Mouse (Mus musculus) heart, embryonic 15.5 days (tissue): ENCODE results near the gene Krtap19-1. TPM values are rescaled to one million over a fixed set of nuclear protein-coding genes. Genes with fewer than 3 reads are reported as not detected.

Experiments
- ATAC-seq: fragments of 200-750 bp; cut with Nextera tagmentation; replicated peaks from 2 replicates; pipeline ENCODE4 v1.8.0; 2017; ENCODE audit warnings: low read depth, moderate TSS enrichment; ENCODE audit not compliant: insufficient number of reproducible peaks, insufficient read depth, low FRiP score
- H3K27ac ChIP-seq: fragments of 300-500 bp; sonication (generic); 2 replicates; pipeline ENCODE4 v1.5.1; 2015; ENCODE audit warnings: mild to moderate bottlenecking, inconsistent platforms
- H3K27me3 ChIP-seq: fragments of 300-500 bp; sonication (generic); 2 replicates; pipeline ENCODE4 v1.6.1; 2015; ENCODE audit warnings: inconsistent platforms
- H3K36me3 ChIP-seq: fragments of 300-500 bp; sonication (generic); 2 replicates; pipeline ENCODE4 v1.6.1; 2015; ENCODE audit warnings: mild to moderate bottlenecking, inconsistent platforms
- H3K4me1 ChIP-seq: fragments of 300-500 bp; sonication (generic); replicated peaks from 2 replicates; pipeline ENCODE4 v1.6.1; 2015; ENCODE audit warnings: inconsistent platforms
- H3K4me2 ChIP-seq: fragments of 300-500 bp; sonication (generic); 2 replicates; pipeline ENCODE4 v1.6.1; 2015; ENCODE audit warnings: inconsistent platforms, mild to moderate bottlenecking, moderate library complexity
- H3K4me3 ChIP-seq: fragments of 300-500 bp; sonication (generic); 2 replicates; pipeline ENCODE4 v1.5.1; 2015; ENCODE audit warnings: mild to moderate bottlenecking, inconsistent platforms
- H3K9ac ChIP-seq: fragments of 300-500 bp; sonication (generic); 2 replicates; pipeline ENCODE4 v1.6.1; 2015; ENCODE audit warnings: mild to moderate bottlenecking, inconsistent platforms
- H3K9me3 ChIP-seq: fragments of 300-500 bp; sonication (generic); replicated peaks from 2 replicates; pipeline ENCODE4 v1.6.1; 2016; ENCODE audit warnings: inconsistent platforms
- WGBS: fragments of 180-500 bp; shearing (Covaris S2); methylation state at CpG from one replicate; pipeline ENCODE4 v1.1.7; 2015; ENCODE audit warnings: mixed read lengths; 5-methylcytosine and 5-hydroxymethylcytosine counted together
- polyA plus RNA-seq: library from polyadenylated mRNA; unstranded; fragments of >200 nt; fragmentation: Nextera tagmentation; extraction: Ambion mirVana; gene quantifications from 2 replicates; pipeline ENCODE4 v1.2.1, GENCODE M21; 2015

Gene Krtap19-1
- not detected in 2 replicates for polyA plus RNA-seq

DNA sequence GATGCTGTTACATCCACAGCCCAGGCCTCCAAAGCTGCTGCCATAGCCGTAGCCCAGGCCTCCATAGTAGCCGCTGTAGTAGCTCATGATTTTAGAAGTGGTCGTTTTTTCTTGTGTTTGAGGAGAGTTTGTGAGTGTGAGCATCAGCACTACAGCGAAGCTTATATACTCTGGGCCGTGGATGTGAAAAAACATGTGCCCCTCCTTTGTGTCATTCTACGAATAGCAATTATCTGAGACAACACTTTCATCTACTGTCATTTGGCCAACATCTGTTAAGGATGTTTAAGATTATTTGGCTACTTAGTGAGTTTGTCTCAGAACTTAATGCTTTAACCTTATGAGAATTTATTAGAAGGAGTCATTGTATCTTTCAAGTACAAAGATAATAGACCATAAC lies at the start of gene Krtap19-1:
TSS of gene Krtap19-1 (minus strand) at position 101 of the 400 bp plus-strand sequence.
- Histone ChIP-seq H3K36me3 (no peaks in the 10 kb centered on the region), H3K9ac (no peak within 1 kb of the TSS), H3K27ac (no peak within 1 kb of the TSS), H3K9me3 (no peaks in the 10 kb centered on the region), H3K4me1 (no peaks in the 10 kb centered on the region), H3K4me2 (no peak within 1 kb of the TSS), H3K4me3 (no peak within 1 kb of the TSS), H3K27me3 (no peaks in the 10 kb centered on the region)
- WGBS, result 82% methylated on average over 6 of the region's 6 CpGs
- ATAC-seq, result no peak

DNA sequence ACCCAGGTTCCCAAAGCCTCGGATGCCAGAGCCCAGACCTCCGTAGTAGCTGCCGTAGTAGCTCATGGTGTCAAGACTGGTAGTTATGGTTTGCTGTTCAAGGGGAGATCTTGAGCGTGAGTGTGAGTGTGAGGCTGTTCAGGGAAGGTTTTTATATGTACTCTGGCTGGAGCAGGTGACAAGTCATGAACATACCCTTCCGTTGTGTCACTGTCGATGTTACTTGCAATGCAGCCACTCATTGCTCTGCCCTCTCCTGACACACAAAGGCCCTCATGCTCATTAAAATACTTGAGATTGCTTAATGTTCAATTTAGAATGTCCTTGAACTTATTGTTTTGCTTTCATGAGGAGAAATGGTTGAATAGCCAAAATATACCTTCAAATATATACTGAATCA lies 27.1 kb upstream of the Krtap19-1 start, which contains the start of gene Krtap19-5:
TSS of gene Krtap19-5 (minus strand) at position 101 of the 400 bp plus-strand sequence.
- H3K4me3 ChIP-seq, result no peak within 1 kb of the TSS
- no peak for ATAC-seq
- H3K27me3 ChIP-seq, result no peaks in the 10 kb centered on the region
- no peaks in the 10 kb centered on the region for H3K9me3 ChIP-seq
- no peaks in the 10 kb centered on the region for H3K4me1 ChIP-seq
- H3K4me2 ChIP-seq, result no peak within 1 kb of the TSS
- no peak within 1 kb of the TSS for H3K9ac ChIP-seq
- H3K36me3 ChIP-seq, result no peaks in the 10 kb centered on the region
- no peak within 1 kb of the TSS for H3K27ac ChIP-seq
- WGBS, result 85% methylated on average over 6 of the region's 6 CpGs

DNA sequence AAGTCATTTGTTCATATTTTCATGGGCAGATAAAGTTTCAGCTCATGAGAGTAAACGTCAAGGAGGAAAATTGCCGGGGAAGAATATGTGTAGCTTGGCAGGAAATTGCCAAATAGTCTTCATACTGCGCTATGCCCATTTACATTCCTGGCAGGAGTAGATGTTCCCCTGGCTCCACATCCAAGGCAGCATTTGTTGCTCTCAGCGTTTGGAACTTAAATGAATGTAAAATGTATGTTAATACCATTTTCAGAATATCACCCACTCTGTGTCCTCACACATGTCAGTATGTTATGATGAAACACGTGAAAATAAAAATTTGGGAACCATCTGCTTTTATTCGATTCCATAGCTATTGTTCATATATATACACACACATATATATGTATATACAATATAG lies 17.7 kb upstream of the Krtap19-1 start:
- H3K4me3 ChIP-seq, result no peak overlapping the region
- no peaks in the 10 kb centered on the region for H3K27me3 ChIP-seq
- WGBS, result 76% methylated on average over 6 of the region's 6 CpGs
- no peak overlapping the region for H3K9ac ChIP-seq
- H3K9me3 ChIP-seq, result no peaks in the 10 kb centered on the region
- no peak overlapping the region for H3K4me2 ChIP-seq
- ATAC-seq, result no peak
- no peaks in the 10 kb centered on the region for H3K36me3 ChIP-seq
- no peaks in the 10 kb centered on the region for H3K4me1 ChIP-seq
- no peak overlapping the region for H3K27ac ChIP-seq

DNA sequence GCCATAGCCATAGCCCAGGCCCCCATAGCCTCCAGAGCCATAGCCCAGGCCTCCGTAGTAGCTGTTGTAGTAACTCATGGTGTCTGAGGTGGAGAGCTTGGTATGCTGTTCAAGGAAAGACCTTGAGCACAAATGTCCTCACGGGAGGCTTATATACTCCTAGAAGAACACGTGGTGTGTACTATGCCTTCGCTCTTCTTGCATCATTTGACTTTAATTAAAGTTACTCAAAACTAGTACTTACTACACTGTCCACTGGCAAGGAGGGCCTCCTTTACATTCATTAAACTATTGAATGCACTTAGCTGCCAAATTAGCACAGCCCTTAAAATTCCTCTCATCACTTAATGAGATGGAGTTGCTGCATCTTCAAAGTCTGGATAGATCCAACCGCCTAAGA lies 15.8 kb upstream of the Krtap19-1 start, which contains the start of gene Krtap19-4:
TSS of gene Krtap19-4 (minus strand) at position 101 of the 400 bp plus-strand sequence.
- no peaks in the 10 kb centered on the region for H3K27me3 ChIP-seq
- no peak within 1 kb of the TSS for H3K4me2 ChIP-seq
- H3K4me1 ChIP-seq, result no peaks in the 10 kb centered on the region
- no peaks in the 10 kb centered on the region for H3K9me3 ChIP-seq
- no peak within 1 kb of the TSS for H3K9ac ChIP-seq
- no peak within 1 kb of the TSS for H3K4me3 ChIP-seq
- no peak within 1 kb of the TSS for H3K27ac ChIP-seq
- no peaks in the 10 kb centered on the region for H3K36me3 ChIP-seq
- 79% methylated on average over 5 of the region's 5 CpGs for WGBS
- ATAC-seq, result no peak

DNA sequence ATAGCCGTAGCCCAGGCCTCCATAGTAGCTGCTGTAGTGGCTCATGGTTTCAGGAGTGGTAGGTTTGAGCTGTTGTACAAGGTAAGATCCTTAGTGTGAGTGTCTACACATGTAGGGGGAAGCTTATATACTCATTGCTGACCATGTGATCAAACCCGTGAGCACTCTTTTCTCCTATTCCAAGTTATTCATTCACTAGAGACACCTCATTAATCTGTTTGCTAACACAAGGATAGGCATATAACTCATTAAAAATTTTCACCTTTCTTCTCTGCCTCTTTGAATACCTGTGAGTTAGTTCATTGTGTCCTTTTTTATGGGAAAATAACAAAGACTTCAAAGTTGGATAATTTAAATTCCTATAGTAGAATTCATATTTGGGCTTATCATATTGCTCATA lies 8.7 kb upstream of the Krtap19-1 start, which contains the start of gene Krtap19-3:
TSS of gene Krtap19-3 (minus strand) at position 101 of the 400 bp plus-strand sequence.
- Histone ChIP-seq H3K4me3 (no peak within 1 kb of the TSS), H3K9ac (no peak within 1 kb of the TSS), H3K27ac (no peak within 1 kb of the TSS), H3K4me2 (no peak within 1 kb of the TSS), H3K4me1 (no peaks in the 10 kb centered on the region), H3K36me3 (no peaks in the 10 kb centered on the region), H3K27me3 (no peaks in the 10 kb centered on the region), H3K9me3 (no peaks in the 10 kb centered on the region)
- ATAC-seq, result no peak
- 84% methylated on average over 2 of the region's 2 CpGs for WGBS

DNA sequence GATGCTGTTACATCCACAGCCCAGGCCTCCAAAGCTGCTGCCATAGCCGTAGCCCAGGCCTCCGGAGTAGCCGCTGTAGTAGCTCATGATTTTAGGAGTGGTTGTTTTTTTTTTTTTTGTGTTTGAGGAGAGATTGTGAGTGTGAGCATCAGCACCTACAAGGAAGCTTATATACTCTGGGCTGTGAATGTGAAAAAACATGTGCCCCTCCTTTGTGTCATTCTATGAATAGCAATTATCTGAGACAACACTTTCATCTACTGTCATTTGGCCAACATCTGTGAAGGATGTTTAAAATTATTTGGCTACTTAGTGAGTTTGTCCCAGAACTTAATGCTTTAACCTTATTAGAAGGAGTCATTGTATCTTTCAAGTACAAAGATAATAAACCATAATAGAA lies 5.0 kb upstream of the Krtap19-1 start, which contains the start of gene Krtap19-2:
TSS of gene Krtap19-2 (minus strand) at position 101 of the 400 bp plus-strand sequence.
- Histone ChIP-seq H3K4me3 (no peak within 1 kb of the TSS), H3K9ac (no peak within 1 kb of the TSS), H3K27ac (no peak within 1 kb of the TSS), H3K4me2 (no peak within 1 kb of the TSS), H3K9me3 (no peaks in the 10 kb centered on the region), H3K36me3 (no peaks in the 10 kb centered on the region), H3K27me3 (no peaks in the 10 kb centered on the region), H3K4me1 (no peaks in the 10 kb centered on the region)
- no peak for ATAC-seq
- WGBS, result 97% methylated on average over 3 of the region's 3 CpGs

DNA sequence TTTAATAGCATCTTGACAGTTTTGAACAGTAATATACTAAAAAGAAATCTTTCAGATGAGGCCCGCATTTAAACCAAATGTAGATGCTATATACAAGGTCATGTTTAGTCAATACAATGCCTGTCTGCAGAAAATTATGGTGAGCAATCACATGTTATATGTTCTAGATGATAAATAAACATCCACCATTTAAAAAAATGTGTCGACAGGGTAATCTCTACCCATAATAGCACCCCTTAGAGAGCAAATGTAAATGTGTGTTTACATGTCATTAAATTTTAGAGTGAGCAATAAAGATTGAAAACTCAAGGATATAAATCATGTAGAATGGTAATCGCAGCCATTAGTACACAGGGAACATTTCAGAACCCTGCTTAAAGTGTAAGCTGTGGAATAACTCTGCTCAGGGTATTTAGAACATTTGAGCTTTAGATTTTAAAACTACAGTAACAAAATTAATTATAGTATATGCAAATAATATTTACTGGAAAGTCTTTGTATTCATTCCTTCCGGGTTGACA lies 4.3 kb downstream of the Krtap19-1 start:
- WGBS, result 76% methylated on average over 4 of the region's 4 CpGs

DNA sequence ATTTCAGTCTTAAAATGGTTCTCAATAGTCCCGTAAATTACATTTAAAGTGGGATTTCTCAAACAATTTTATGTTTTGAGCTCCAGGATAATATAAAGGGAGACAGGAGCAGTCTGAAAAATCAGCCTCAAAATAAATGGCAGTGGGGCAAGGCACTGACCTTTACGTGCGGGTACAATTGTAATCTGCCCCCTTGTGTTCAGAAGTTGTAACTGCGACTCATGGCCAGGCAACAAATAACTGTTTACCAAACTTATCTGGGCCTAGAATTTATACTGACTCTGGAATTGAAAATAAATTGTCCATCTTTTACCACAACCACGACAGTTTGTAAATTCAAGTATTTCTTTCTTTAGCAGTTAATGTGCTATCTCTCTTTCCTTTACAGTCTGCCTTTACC lies 17.8 kb downstream of the Krtap19-1 start:
- H3K4me1 ChIP-seq, result no peaks in the 10 kb centered on the region
- H3K9ac ChIP-seq, result no peak overlapping the region
- WGBS, result 9% methylated on average over 5 of the region's 5 CpGs
- no peaks in the 10 kb centered on the region for H3K9me3 ChIP-seq
- no peak overlapping the region for H3K27ac ChIP-seq
- ATAC-seq, result no peak
- no peak overlapping the region for H3K4me2 ChIP-seq
- no peaks in the 10 kb centered on the region for H3K36me3 ChIP-seq
- H3K4me3 ChIP-seq, result no peak overlapping the region
- no peaks in the 10 kb centered on the region for H3K27me3 ChIP-seq

More for the DNA sequence above, 4.3 kb downstream of the Krtap19-1 start:
- ATAC-seq, result no peak
- Histone ChIP-seq H3K9me3 (no peaks in the 10 kb centered on the region), H3K9ac (no peak overlapping the region), H3K36me3 (no peaks in the 10 kb centered on the region), H3K4me3 (no peak overlapping the region), H3K27ac (no peak overlapping the region), H3K27me3 (no peaks in the 10 kb centered on the region), H3K4me2 (no peak overlapping the region), H3K4me1 (no peaks in the 10 kb centered on the region)

DNA sequence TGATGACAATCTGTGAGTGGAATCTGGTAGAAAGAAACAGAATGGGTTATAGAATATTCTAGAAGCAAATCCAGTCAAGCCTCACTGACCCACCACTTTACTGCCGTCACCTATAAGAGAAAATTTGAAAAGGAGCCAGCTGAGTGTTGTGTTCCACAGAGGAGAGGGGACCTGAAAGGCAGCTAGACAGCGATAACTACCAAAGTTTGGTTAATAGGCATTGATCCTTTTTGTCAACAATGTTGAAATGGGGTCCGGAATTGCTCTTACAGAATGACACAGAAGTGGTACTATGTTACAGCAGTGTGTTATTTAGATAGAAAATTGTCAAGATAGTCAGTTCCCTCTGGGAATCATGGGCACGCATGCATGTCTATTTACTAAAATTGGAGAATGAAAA lies 20.7 kb downstream of the Krtap19-1 start:
- Histone ChIP-seq H3K9me3 (no peaks in the 10 kb centered on the region), H3K27ac (no peak overlapping the region), H3K4me2 (no peak overlapping the region), H3K36me3 (no peaks in the 10 kb centered on the region), H3K27me3 (no peaks in the 10 kb centered on the region), H3K4me3 (no peak overlapping the region), H3K4me1 (no peaks in the 10 kb centered on the region), H3K9ac (no peak overlapping the region)
- 79% methylated on average over 4 of the region's 4 CpGs for WGBS
- no peak for ATAC-seq

DNA sequence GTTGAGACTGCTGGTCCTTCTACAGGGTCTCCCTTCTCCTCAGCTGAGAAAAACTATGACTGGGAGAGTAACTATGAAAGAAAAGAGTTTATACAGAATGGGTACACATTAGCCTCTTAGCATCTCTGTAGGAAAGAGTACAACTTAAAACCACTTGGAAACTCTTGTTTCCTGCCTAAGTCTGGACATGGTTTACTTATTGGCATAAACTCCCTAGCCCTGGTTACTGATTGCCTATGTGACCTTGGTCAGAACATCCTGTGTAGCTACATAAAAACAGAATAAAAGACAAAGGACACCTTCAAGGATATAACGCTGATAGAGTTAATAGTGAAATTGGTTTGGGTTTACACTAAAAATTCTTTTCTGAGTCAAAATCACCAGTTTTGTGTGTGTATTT lies 21.8 kb downstream of the Krtap19-1 start:
- 89% methylated on average over 1 of the region's 1 CpGs for WGBS
- Histone ChIP-seq H3K9ac (no peak overlapping the region), H3K4me1 (no peaks in the 10 kb centered on the region), H3K4me2 (no peak overlapping the region), H3K36me3 (no peaks in the 10 kb centered on the region), H3K9me3 (no peaks in the 10 kb centered on the region), H3K4me3 (no peak overlapping the region), H3K27ac (no peak overlapping the region), H3K27me3 (no peaks in the 10 kb centered on the region)
- ATAC-seq, result no peak

DNA sequence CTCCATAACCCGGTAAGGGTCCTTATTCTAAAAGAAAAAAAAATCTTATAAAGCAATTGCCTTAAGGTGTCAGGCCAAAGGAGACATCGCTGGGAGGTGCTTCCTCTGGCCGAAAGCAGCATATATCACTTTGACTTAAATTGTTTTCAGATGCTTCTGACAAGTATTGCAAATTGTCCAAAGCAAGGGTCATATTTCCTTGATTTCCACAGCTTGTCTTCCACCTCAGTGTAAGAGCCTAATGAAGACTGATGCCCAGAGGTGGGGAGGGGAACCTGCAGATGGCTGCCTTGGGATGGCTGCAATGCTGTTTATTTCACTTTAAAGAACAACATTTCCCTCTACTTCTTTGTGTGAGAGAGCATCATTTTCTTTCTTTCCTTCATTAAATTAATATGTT lies 42.2 kb downstream of the Krtap19-1 start:
- Histone ChIP-seq H3K9me3 (no peaks in the 10 kb centered on the region), H3K4me3 (no peak overlapping the region), H3K27me3 (no peaks in the 10 kb centered on the region), H3K27ac (no peak overlapping the region), H3K9ac (no peak overlapping the region), H3K36me3 (no peaks in the 10 kb centered on the region), H3K4me1 (no peaks in the 10 kb centered on the region), H3K4me2 (no peak overlapping the region)
- ATAC-seq, result no peak
- 66% methylated on average over 3 of the region's 3 CpGs for WGBS

DNA sequence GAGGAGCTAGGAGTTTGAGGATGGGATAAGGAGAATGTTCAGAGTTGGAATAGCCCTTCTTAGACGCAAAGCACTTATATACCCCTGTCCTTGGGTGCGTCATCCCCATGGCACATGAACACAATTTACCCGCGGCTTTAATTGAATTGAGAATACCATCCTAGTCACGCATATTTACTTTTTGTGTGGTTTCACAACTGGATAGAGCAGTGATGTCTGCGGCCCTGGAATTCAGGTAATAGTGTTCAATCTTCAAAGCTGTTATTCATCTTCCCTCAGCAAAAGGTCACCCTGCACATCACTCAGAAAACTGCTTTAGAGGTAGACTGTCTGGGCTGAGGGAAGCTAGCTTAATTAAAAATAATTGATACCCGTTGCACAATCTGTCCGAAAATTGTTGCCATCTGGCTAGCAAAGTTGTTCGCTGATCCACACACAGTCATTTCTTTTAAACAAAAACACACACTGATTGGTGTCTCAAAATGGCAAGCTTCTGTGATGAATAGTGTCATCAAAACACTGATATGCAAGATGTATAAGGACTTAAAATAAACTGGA lies 43.0 kb downstream of the Krtap19-1 start, which contains the start of gene Krtap14:
TSS of gene Krtap14 (minus strand) at position 51 of the 558 bp plus-strand sequence.
- Histone ChIP-seq H3K9ac (no peak within 1 kb of the TSS), H3K4me3 (no peak within 1 kb of the TSS), H3K27ac (no peak within 1 kb of the TSS), H3K36me3 (no peaks in the 10 kb centered on the region), H3K4me1 (no peaks in the 10 kb centered on the region), H3K4me2 (no peak within 1 kb of the TSS), H3K9me3 (no peaks in the 10 kb centered on the region), H3K27me3 (no peaks in the 10 kb centered on the region)
- ATAC-seq, result no peak
- 80% methylated on average over 9 of the region's 9 CpGs for WGBS
